Mouse (Mus musculus): ENCODE data around the gene Srrm2.

DNA sequence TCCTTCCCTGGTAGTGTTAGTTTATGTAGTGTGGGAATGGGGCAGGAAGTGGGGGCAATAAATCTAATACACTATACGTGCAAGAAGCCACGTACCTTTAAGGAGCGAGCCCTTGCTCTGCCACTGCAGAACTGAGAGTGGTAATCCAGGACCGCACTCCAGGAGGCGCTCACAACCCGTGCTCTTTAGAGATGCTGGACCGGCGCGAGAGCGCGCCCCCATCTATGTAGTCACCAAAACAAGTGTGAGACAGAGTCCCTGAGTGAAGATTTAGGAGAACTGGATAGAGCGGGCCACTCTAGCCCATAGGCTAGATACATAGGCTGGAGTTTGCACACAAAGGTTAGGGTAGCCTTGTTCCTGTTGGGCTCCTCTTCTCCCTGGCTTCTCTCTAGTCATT is 16.2 kb upstream of the Srrm2 start:
- peak; percentile 89 for TF ChIP-seq CTCF (IDR thresholded peaks at IDR 0.05; ENCODE audit: low read depth)
- TF ChIP-seq EP300 (IDR thresholded peaks at IDR 0.05; ENCODE audit: low read depth) = no peak

Data from liver, postnatal 0 days (tissue).